Mouse (Mus musculus) small intestine, adult 2 months (tissue): ENCODE data around the gene Map4k3.

Experiments
- CTCF ChIP-seq: fragments of 200-500 bp; IDR thresholded peaks from 2 replicates; pipeline ENCODE4 v1.5.1; 2012; ENCODE audit warnings: low read depth, mild to moderate bottlenecking, control low read depth, inconsistent platforms, low read length, moderate library complexity, mixed read lengths; ENCODE audit not compliant: insufficient replicate concordance, insufficient read length; ENCODE audit errors: extremely low read depth
- POLR2A ChIP-seq: fragments of 200-500 bp; IDR thresholded peaks from 2 replicates; pipeline ENCODE4 v1.6.1; 2012; ENCODE audit warnings: low read depth, mild to moderate bottlenecking, control low read depth, inconsistent platforms, low read length, moderate library complexity

DNA sequence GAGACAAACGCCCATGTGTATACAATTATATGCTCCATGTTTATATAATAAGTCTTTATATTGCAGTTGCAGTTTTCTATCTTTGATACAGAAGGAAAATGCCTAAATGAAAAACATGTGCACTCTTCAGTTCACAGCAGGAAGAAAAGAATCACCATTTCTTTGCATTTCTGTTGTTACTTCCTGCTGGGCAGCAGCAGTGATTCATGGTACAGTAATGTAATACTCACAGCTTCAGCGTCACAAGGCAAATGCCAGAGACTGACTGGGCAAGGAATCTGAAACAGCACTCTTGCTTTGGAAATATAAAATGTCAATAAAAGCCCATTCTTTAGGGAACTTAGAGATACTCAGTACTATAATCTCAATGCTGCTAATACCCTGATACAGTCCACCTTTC is 36.9 kb upstream of the Map4k3 start:
- TF ChIP-seq CTCF: no peak
- TF ChIP-seq POLR2A: no peak
